Comparison of ENCODE assay signal across 31 mouse cellular contexts in the genomic region with DNA sequence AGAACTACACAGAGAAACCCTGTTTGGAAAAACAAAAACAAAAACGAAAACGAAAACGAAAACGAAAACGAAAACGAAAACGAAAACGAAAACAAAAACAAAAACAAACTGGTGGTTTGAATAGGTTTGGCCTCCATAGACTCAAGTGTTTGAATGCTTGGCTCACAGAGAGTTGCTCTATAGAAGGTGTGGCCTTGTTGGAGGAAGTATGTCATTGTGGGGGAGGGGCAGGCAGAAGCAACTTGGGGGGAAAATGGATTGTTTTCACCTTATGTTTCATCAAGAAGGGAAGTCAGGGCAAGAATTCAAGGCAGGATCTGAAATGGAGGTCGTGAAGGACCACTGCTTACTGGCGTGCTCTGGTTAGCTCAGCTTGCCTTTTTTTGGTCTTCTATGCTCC.
"Had no signal": no experiment of that assay in that cellular context is flagged by ENCODE, and none has a peak within 500 bp of the region (broad histone marks: within the 10 kb centered on the region; RNA-seq: fewer than 3 reads in every experiment).

No protein-coding gene starts in this region.

- DNase-seq: left cerebral cortex, postnatal 4 days; liver; liver, embryonic 13.5 days; liver, postnatal 0 days; lung, adult 18-20 months; lung, adult 2 months; lung, embryonic 14.5 days; lung, postnatal 10 days; lung, postnatal 14 days; lung, postnatal 36 days; lung, postnatal 4 days; midbrain, embryonic 14.5 days had no signal

- H3K4me1 ChIP-seq: limb, embryonic 10.5 days; liver, embryonic 15.5 days; midbrain, embryonic 12.5 days; midbrain, embryonic 13.5 days had no signal

- H3K27me3 ChIP-seq: limb, embryonic 12.5 days; limb, embryonic 13.5 days; limb, embryonic 15.5 days; liver, embryonic 12.5 days; liver, embryonic 13.5 days; liver, embryonic 15.5 days; lung, embryonic 15.5 days; megakaryocyte, embryonic 14.5 days; midbrain, embryonic 12.5 days; midbrain, embryonic 13.5 days had no signal

- H3K9me3 ChIP-seq: limb, embryonic 10.5 days; limb, embryonic 12.5 days; limb, embryonic 13.5 days; limb, embryonic 15.5 days; liver, embryonic 12.5 days; liver, embryonic 13.5 days; liver, embryonic 15.5 days; lung, embryonic 15.5 days; megakaryocyte, embryonic 14.5 days; midbrain, embryonic 10.5 days; midbrain, embryonic 12.5 days; midbrain, embryonic 13.5 days had no signal

- H3K4me2 ChIP-seq: limb, embryonic 12.5 days; limb, embryonic 13.5 days; limb, embryonic 15.5 days; liver, embryonic 11.5 days; liver, embryonic 12.5 days; liver, embryonic 13.5 days; liver, embryonic 15.5 days; lung, embryonic 14.5 days; lung, embryonic 15.5 days; midbrain, embryonic 11.5 days; midbrain, embryonic 12.5 days; midbrain, embryonic 13.5 days had no signal

- ATAC-seq: liver, embryonic 12.5 days; liver, postnatal 0 days; lung, postnatal 0 days; midbrain, embryonic 13.5 days; midbrain, embryonic 16.5 days had no signal

- H3K4me3 ChIP-seq: left cerebral cortex, adult 2 months; limb, embryonic 10.5 days; limb, embryonic 12.5 days; limb, embryonic 13.5 days; limb, embryonic 15.5 days; liver, embryonic 12.5 days; liver, embryonic 13.5 days; liver, embryonic 15.5 days; lung, embryonic 15.5 days; megakaryocyte, embryonic 14.5 days; midbrain, embryonic 10.5 days; midbrain, embryonic 12.5 days; midbrain, embryonic 13.5 days; myocyte had no signal

- H3K27ac ChIP-seq: left cerebral cortex, adult 2 months; limb, embryonic 10.5 days; limb, embryonic 12.5 days; limb, embryonic 13.5 days; limb, embryonic 15.5 days; liver, embryonic 12.5 days; liver, embryonic 13.5 days; liver, embryonic 14.5 days; liver, embryonic 15.5 days; lung, embryonic 15.5 days; macrophage; midbrain, embryonic 10.5 days; midbrain, embryonic 12.5 days; midbrain, embryonic 13.5 days had no signal

- H3K9ac ChIP-seq: limb, embryonic 12.5 days; limb, embryonic 13.5 days; limb, embryonic 15.5 days; liver, embryonic 12.5 days; liver, embryonic 13.5 days; liver, embryonic 14.5 days; liver, embryonic 15.5 days; liver, postnatal 0 days; lung, embryonic 14.5 days; lung, embryonic 15.5 days; midbrain, embryonic 12.5 days; midbrain, embryonic 13.5 days had no signal

- H3K36me3 ChIP-seq: limb, embryonic 10.5 days; limb, embryonic 12.5 days; limb, embryonic 13.5 days; limb, embryonic 15.5 days; liver, embryonic 12.5 days; liver, embryonic 13.5 days; liver, embryonic 15.5 days; lung, embryonic 15.5 days; midbrain, embryonic 10.5 days; midbrain, embryonic 12.5 days; midbrain, embryonic 13.5 days had no signal
